Mouse (Mus musculus) naive thymus-derived CD4-positive, alpha-beta T cell, adult 2 months (primary cell): ENCODE results near the gene Phc3.

ENCODE experiments used
- DNase-seq: peaks from one replicate; pipeline ENCODE4 v3.0.0-alpha.2; 2011; ENCODE audit warnings: low read depth

Gene Phc3

GRCm38 (mm10) chr3:30976991-30977603, 7.9 kb upstream of the Phc3 start:
- no peak for DNase-seq

GRCm38 (mm10) chr3:30975102-30975754, 6.0 kb upstream of the Phc3 start:
- DNase-seq, result peak; percentile 83

- peak; percentile 73 for DNase-seq
Measured at GRCm38 (mm10) chr3:30968531-30969092, 603 bp downstream of the Phc3 start.

GRCm38 (mm10) chr3:30965644-30966043, 3.6 kb downstream of the Phc3 start:
- DNase-seq, result peak; percentile 56

- DNase-seq, result no peak
Measured at GRCm38 (mm10) chr3:30964216-30964615, 5.0 kb downstream of the Phc3 start.

GRCm38 (mm10) chr3:30963100-30963499, 6.1 kb downstream of the Phc3 start:
- DNase-seq, result peak; percentile 24

GRCm38 (mm10) chr3:30959868-30960831, 9.1 kb downstream of the Phc3 start:
- no peak for DNase-seq

- no peak for DNase-seq
Measured at GRCm38 (mm10) chr3:30958709-30959108, 10.5 kb downstream of the Phc3 start.

GRCm38 (mm10) chr3:30956327-30956726, 12.9 kb downstream of the Phc3 start:
- no peak for DNase-seq

- no peak for DNase-seq
Measured at GRCm38 (mm10) chr3:30952273-30953070, 16.7 kb downstream of the Phc3 start.

GRCm38 (mm10) chr3:30951652-30952051, 17.6 kb downstream of the Phc3 start:
- no peak for DNase-seq

GRCm38 (mm10) chr3:30934384-30934783, 34.8 kb downstream of the Phc3 start:
- DNase-seq, result no peak

- peak; percentile 12 for DNase-seq
Measured at GRCm38 (mm10) chr3:30929828-30930227, 39.4 kb downstream of the Phc3 start.

GRCm38 (mm10) chr3:30927664-30928063, 41.6 kb downstream of the Phc3 start:
- no peak for DNase-seq

- no peak for DNase-seq
Measured at GRCm38 (mm10) chr3:30917160-30917559, 52.1 kb downstream of the Phc3 start.

- DNase-seq, result no peak
Measured at GRCm38 (mm10) chr3:30904658-30905057, 64.6 kb downstream of the Phc3 start.

GRCm38 (mm10) chr3:30899407-30899806, 69.8 kb downstream of the Phc3 start:
- DNase-seq, result no peak

GRCm38 (mm10) chr3:30896721-30897120, 72.5 kb downstream of the Phc3 start:
- no peak for DNase-seq

- DNase-seq, result no peak
Measured at GRCm38 (mm10) chr3:30889014-30889413, 80.2 kb downstream of the Phc3 start.

- no peak for DNase-seq
Measured at GRCm38 (mm10) chr3:30887449-30887848, 81.8 kb downstream of the Phc3 start.

GRCm38 (mm10) chr3:30876709-30877108, 92.5 kb downstream of the Phc3 start:
- DNase-seq, result no peak

GRCm38 (mm10) chr3:30869995-30870394, 99.2 kb downstream of the Phc3 start:
- no peak for DNase-seq
